Mouse (Mus musculus) midbrain, embryonic 12.5 days (tissue): ENCODE results near the gene Arfgef3. TPM values are rescaled to one million over a fixed set of nuclear protein-coding genes. Genes with fewer than 3 reads are reported as not detected.
A peak's percentile ranks its signal among the peaks of the same experiment; 100 is the strongest.

Source experiments
- ATAC-seq: fragments of 200-750 bp; cut with Nextera tagmentation; 2 replicates; pipeline ENCODE4 v1.8.0; 2017; ENCODE audit warnings: low read depth, moderate TSS enrichment, moderate library complexity; ENCODE audit not compliant: low FRiP score
- H3K27ac ChIP-seq: fragments of 300-500 bp; sonication (generic); replicated peaks from 2 replicates; pipeline ENCODE4 v1.5.1; 2016; ENCODE audit warnings: mild to moderate bottlenecking
- H3K27me3 ChIP-seq: fragments of 300-500 bp; sonication (generic); 2 replicates; pipeline ENCODE4 v1.6.1; 2016; ENCODE audit warnings: mild to moderate bottlenecking
- H3K36me3 ChIP-seq: fragments of 300-500 bp; sonication (generic); 2 replicates; pipeline ENCODE4 v1.6.1; 2016
- H3K4me1 ChIP-seq: fragments of 300-500 bp; sonication (generic); 2 replicates; pipeline ENCODE4 v1.6.1; 2016
- H3K4me2 ChIP-seq: fragments of 300-500 bp; sonication (generic); replicated peaks from 2 replicates; pipeline ENCODE4 v1.6.1; 2016; ENCODE audit warnings: mild to moderate bottlenecking, moderate library complexity
- H3K4me3 ChIP-seq: fragments of 300-500 bp; sonication (generic); 2 replicates; pipeline ENCODE4 v1.5.1; 2016; ENCODE audit warnings: mild to moderate bottlenecking
- H3K9ac ChIP-seq: fragments of 300-500 bp; sonication (generic); replicated peaks from 2 replicates; pipeline ENCODE4 v1.6.1; 2016; ENCODE audit warnings: mild to moderate bottlenecking, moderate library complexity
- H3K9me3 ChIP-seq: fragments of 300-500 bp; sonication (generic); 2 replicates; pipeline ENCODE4 v1.6.1; 2016; ENCODE audit warnings: mild to moderate bottlenecking
- WGBS: fragments of 180-500 bp; shearing (Covaris S2); methylation state at CpG from one replicate; pipeline ENCODE4 v1.1.7; 2016; 5-methylcytosine and 5-hydroxymethylcytosine counted together
- polyA plus RNA-seq: library from polyadenylated mRNA; unstranded; fragments of >200 nt; fragmentation: Nextera tagmentation; extraction: Ambion mirVana; gene quantifications from 2 replicates; pipeline ENCODE4 v1.2.1, GENCODE M21; 2016

The Arfgef3 gene
- polyA plus RNA-seq, 1 experiment from 2014 or later: 3.1 TPM

GRCm38 (mm10) chr10:18711436-18711835 lies 32.3 kb downstream of the Arfgef3 start:
- Histone ChIP-seq H3K36me3 (no peaks in the 10 kb centered on the region), H3K9ac (no peak overlapping the region), H3K27me3 (no peaks in the 10 kb centered on the region), H3K4me1 (no peaks in the 10 kb centered on the region), H3K4me3 (no peak overlapping the region), H3K4me2 (no peak overlapping the region), H3K27ac (no peak overlapping the region), H3K9me3 (no peaks in the 10 kb centered on the region)
- WGBS: 95% methylated on average over 4 of the region's 4 CpGs
- ATAC-seq: no peak

GRCm38 (mm10) chr10:18710949-18711348 lies 32.8 kb downstream of the Arfgef3 start:
- Histone ChIP-seq H3K36me3 (no peaks in the 10 kb centered on the region), H3K27ac (no peak overlapping the region), H3K4me3 (no peak overlapping the region), H3K27me3 (no peaks in the 10 kb centered on the region), H3K4me2 (no peak overlapping the region), H3K9me3 (no peaks in the 10 kb centered on the region), H3K4me1 (no peaks in the 10 kb centered on the region), H3K9ac (no peak overlapping the region)
- ATAC-seq: no peak
- WGBS: 89% methylated on average over 6 of the region's 6 CpGs

GRCm38 (mm10) chr10:18709836-18710235 lies 33.9 kb downstream of the Arfgef3 start:
- Histone ChIP-seq H3K36me3 (no peaks in the 10 kb centered on the region), H3K27me3 (no peaks in the 10 kb centered on the region), H3K4me3 (no peak overlapping the region), H3K27ac (no peak overlapping the region), H3K4me1 (no peaks in the 10 kb centered on the region), H3K9ac (no peak overlapping the region), H3K4me2 (no peak overlapping the region), H3K9me3 (no peaks in the 10 kb centered on the region)
- ATAC-seq: no peak
- WGBS: 96% methylated on average over 1 of the region's 2 CpGs

- H3K27me3 ChIP-seq: no peaks in the 10 kb centered on the region
- H3K4me2 ChIP-seq: no peak overlapping the region
- no peaks in the 10 kb centered on the region for H3K36me3 ChIP-seq
- no peak for ATAC-seq
- no peak overlapping the region for H3K27ac ChIP-seq
- H3K4me1 ChIP-seq: no peaks in the 10 kb centered on the region
- 94% methylated on average over 1 of the region's 1 CpGs for WGBS
- H3K9me3 ChIP-seq: no peaks in the 10 kb centered on the region
- no peak overlapping the region for H3K9ac ChIP-seq
- no peak overlapping the region for H3K4me3 ChIP-seq
These were observed 35.1 kb downstream of the Arfgef3 start for GRCm38 (mm10) chr10:18708641-18709040.

GRCm38 (mm10) chr10:18704393-18705120 lies 39.2 kb downstream of the Arfgef3 start:
- H3K4me1 ChIP-seq: no peaks in the 10 kb centered on the region
- H3K27ac ChIP-seq: no peak overlapping the region
- 64% methylated on average over 4 of the region's 4 CpGs for WGBS

GRCm38 (mm10) chr10:18701517-18701916 lies 42.2 kb downstream of the Arfgef3 start:
- H3K9me3 ChIP-seq: no peaks in the 10 kb centered on the region
- no peak overlapping the region for H3K9ac ChIP-seq
- H3K27ac ChIP-seq: no peak overlapping the region
- H3K27me3 ChIP-seq: no peaks in the 10 kb centered on the region
- no peak for ATAC-seq
- no peak overlapping the region for H3K4me2 ChIP-seq
- peaks cover 2% of the 10 kb centered on the region for H3K4me1 ChIP-seq
- no peaks in the 10 kb centered on the region for H3K36me3 ChIP-seq
- H3K4me3 ChIP-seq: no peak overlapping the region

More at GRCm38 (mm10) chr10:18704393-18705120, 39.2 kb downstream of the Arfgef3 start:
- H3K27me3 ChIP-seq: no peaks in the 10 kb centered on the region
- ATAC-seq: peak; percentile 56; the same call in 1 of the 2 replicates
- H3K4me2 ChIP-seq: no peak overlapping the region
- H3K36me3 ChIP-seq: no peaks in the 10 kb centered on the region
- H3K9ac ChIP-seq: no peak overlapping the region
- no peak overlapping the region for H3K4me3 ChIP-seq
- H3K9me3 ChIP-seq: no peaks in the 10 kb centered on the region

GRCm38 (mm10) chr10:18700117-18700516 lies 43.6 kb downstream of the Arfgef3 start:
- H3K4me3 ChIP-seq: no peak overlapping the region
- no peaks in the 10 kb centered on the region for H3K9me3 ChIP-seq
- H3K36me3 ChIP-seq: no peaks in the 10 kb centered on the region
- peaks cover 5% of the 10 kb centered on the region for H3K4me1 ChIP-seq
- H3K27me3 ChIP-seq: no peaks in the 10 kb centered on the region
- H3K27ac ChIP-seq: no peak overlapping the region
- no peak overlapping the region for H3K9ac ChIP-seq
- 82% methylated on average over 2 of the region's 2 CpGs for WGBS
- no peak overlapping the region for H3K4me2 ChIP-seq
- ATAC-seq: no peak

- Histone ChIP-seq H3K27me3 (no peaks in the 10 kb centered on the region), H3K27ac (no peak overlapping the region)
- ATAC-seq: no peak
These were observed 44.6 kb downstream of the Arfgef3 start for GRCm38 (mm10) chr10:18699151-18699550.

GRCm38 (mm10) chr10:18696461-18696860 lies 47.3 kb downstream of the Arfgef3 start:
- ATAC-seq: no peak; the same call in 1 of the 2 replicates
- WGBS: 37% methylated on average over 6 of the region's 6 CpGs

More at GRCm38 (mm10) chr10:18699151-18699550, 44.6 kb downstream of the Arfgef3 start:
- Histone ChIP-seq H3K4me2 (no peak overlapping the region), H3K9ac (no peak overlapping the region), H3K9me3 (no peaks in the 10 kb centered on the region), H3K4me1 (peaks cover 5% of the 10 kb centered on the region), H3K4me3 (no peak overlapping the region), H3K36me3 (no peaks in the 10 kb centered on the region)
- 95% methylated on average over 2 of the region's 2 CpGs for WGBS

GRCm38 (mm10) chr10:18688234-18688633 lies 55.5 kb downstream of the Arfgef3 start:
- WGBS: 62% methylated on average over 2 of the region's 2 CpGs
- no peaks in the 10 kb centered on the region for H3K9me3 ChIP-seq
- H3K27ac ChIP-seq: no peak overlapping the region
- no peak overlapping the region for H3K9ac ChIP-seq
- ATAC-seq: no peak
- H3K36me3 ChIP-seq: no peaks in the 10 kb centered on the region
- no peaks in the 10 kb centered on the region for H3K4me1 ChIP-seq
- no peak overlapping the region for H3K4me3 ChIP-seq
- no peak overlapping the region for H3K4me2 ChIP-seq
- no peaks in the 10 kb centered on the region for H3K27me3 ChIP-seq

More at GRCm38 (mm10) chr10:18696461-18696860, 47.3 kb downstream of the Arfgef3 start:
- H3K27ac ChIP-seq: no peak overlapping the region
- H3K27me3 ChIP-seq: no peaks in the 10 kb centered on the region
- no peak overlapping the region for H3K4me3 ChIP-seq
- no peak overlapping the region for H3K9ac ChIP-seq
- H3K4me1 ChIP-seq: peaks cover 5% of the 10 kb centered on the region
- no peak overlapping the region for H3K4me2 ChIP-seq
- no peaks in the 10 kb centered on the region for H3K36me3 ChIP-seq
- H3K9me3 ChIP-seq: no peaks in the 10 kb centered on the region

- ATAC-seq: no peak
- Histone ChIP-seq H3K9ac (no peak overlapping the region), H3K4me2 (no peak overlapping the region), H3K27ac (no peak overlapping the region), H3K36me3 (no peaks in the 10 kb centered on the region), H3K9me3 (no peaks in the 10 kb centered on the region), H3K4me1 (no peaks in the 10 kb centered on the region), H3K4me3 (no peak overlapping the region), H3K27me3 (no peaks in the 10 kb centered on the region)
- WGBS: 90% methylated on average over 2 of the region's 2 CpGs
These were observed 62.3 kb downstream of the Arfgef3 start for GRCm38 (mm10) chr10:18681385-18681954.

- Histone ChIP-seq H3K4me2 (no peak overlapping the region), H3K27me3 (no peaks in the 10 kb centered on the region), H3K36me3 (no peaks in the 10 kb centered on the region), H3K9ac (no peak overlapping the region), H3K4me3 (no peak overlapping the region), H3K27ac (no peak overlapping the region), H3K9me3 (no peaks in the 10 kb centered on the region), H3K4me1 (no peaks in the 10 kb centered on the region)
- ATAC-seq: no peak
- 88% methylated on average over 3 of the region's 3 CpGs for WGBS
These were observed 62.9 kb downstream of the Arfgef3 start for GRCm38 (mm10) chr10:18680661-18681384.
